Mouse (Mus musculus) heart, embryonic 16.5 days (tissue): ENCODE data around the gene Pigg. TPM values are rescaled to one million over a fixed set of nuclear protein-coding genes. Genes with fewer than 3 reads are reported as not detected.
"Not testable (repeated sequence)": the region's sequence is repeated elsewhere in the genome, so short reads cannot be mapped to it uniquely, and the experiment has no call there.

Source experiments
- ATAC-seq: fragments of 200-750 bp; cut with Nextera tagmentation; replicated peaks from 2 replicates; pipeline ENCODE4 v1.8.0; 2017; ENCODE audit warnings: moderate number of reproducible peaks; ENCODE audit not compliant: insufficient read depth, low FRiP score; ENCODE audit errors: extremely low read depth
- H3K27ac ChIP-seq: fragments of 300-500 bp; sonication (generic); 2 replicates; pipeline ENCODE4 v1.5.1; 2014; ENCODE audit warnings: mild to moderate bottlenecking, low read length, control low read depth, moderate library complexity
- H3K27me3 ChIP-seq: fragments of 300-500 bp; sonication (generic); 2 replicates; pipeline ENCODE4 v1.6.1; 2014; ENCODE audit warnings: low read length, mixed read lengths; ENCODE audit not compliant: control insufficient read depth, insufficient read depth
- H3K36me3 ChIP-seq: fragments of 300-500 bp; sonication (generic); 2 replicates; pipeline ENCODE4 v1.6.1; 2014; ENCODE audit not compliant: control insufficient read depth, insufficient read depth
- H3K4me1 ChIP-seq: fragments of 300-500 bp; sonication (generic); 2 replicates; pipeline ENCODE4 v1.6.1; 2014; ENCODE audit warnings: low read length, mixed read lengths; ENCODE audit not compliant: control insufficient read depth, insufficient read depth
- H3K4me2 ChIP-seq: fragments of 300-500 bp; sonication (generic); 2 replicates; pipeline ENCODE4 v1.6.1; 2014; ENCODE audit warnings: low read depth, mild to moderate bottlenecking, control low read depth, low read length
- H3K4me3 ChIP-seq: fragments of 300-500 bp; sonication (generic); 2 replicates; pipeline ENCODE4 v1.5.1; 2014; ENCODE audit warnings: mild to moderate bottlenecking, control low read depth, low read length
- H3K9ac ChIP-seq: fragments of 300-500 bp; sonication (generic); 2 replicates; pipeline ENCODE4 v1.6.1; 2014; ENCODE audit warnings: low read length, control low read depth
- H3K9me3 ChIP-seq: fragments of 300-500 bp; sonication (generic); replicated peaks from 2 replicates; pipeline ENCODE4 v1.6.1; 2016; ENCODE audit warnings: low read length; ENCODE audit not compliant: control insufficient read depth
- WGBS: fragments of 180-500 bp; shearing (Covaris S2); extraction: QIAGEN DNeasy Blood & Tissue Kit; methylation state at CpG from one replicate; pipeline ENCODE4 v1.1.7; 2014; 5-methylcytosine and 5-hydroxymethylcytosine counted together
- polyA plus RNA-seq: library from polyadenylated mRNA; unstranded; fragments of >200 nt; fragmentation: Nextera tagmentation; extraction: Ambion mirVana; gene quantifications from 2 replicates; pipeline ENCODE4 v1.2.1, GENCODE M21; 2015

Pigg gene
- polyA plus RNA-seq, 1 experiment from 2014 or later: 6.3 TPM

- 85% methylated on average over 6 of the region's 6 CpGs for WGBS
- H3K9me3 ChIP-seq: not testable (repeated sequence)
Measured at GRCm38 (mm10) chr5:108271345-108271744, 41.1 kb upstream of the Pigg start.

GRCm38 (mm10) chr5:108286957-108287356 lies 25.5 kb upstream of the Pigg start:
- Histone ChIP-seq H3K36me3 (no peaks in the 10 kb centered on the region), H3K9ac (no peak overlapping the region), H3K9me3 (peaks cover 10% of the 10 kb centered on the region; the same call in 1 of the 2 replicates), H3K27ac (no peak overlapping the region), H3K4me3 (no peak overlapping the region), H3K27me3 (no peaks in the 10 kb centered on the region), H3K4me2 (no peak overlapping the region), H3K4me1 (no peaks in the 10 kb centered on the region)
- no peak for ATAC-seq
- 63% methylated on average over 2 of the region's 2 CpGs for WGBS

More at GRCm38 (mm10) chr5:108271345-108271744, 41.1 kb upstream of the Pigg start:
- H3K4me3 ChIP-seq, H3K27ac ChIP-seq, ATAC-seq, H3K27me3 ChIP-seq, H3K36me3 ChIP-seq, H3K9ac ChIP-seq: not testable (repeated sequence)
- peak overlapping the region; percentile 43; the same call in 1 of the 2 replicates for H3K4me2 ChIP-seq
- peaks cover 23% of the 10 kb centered on the region for H3K4me1 ChIP-seq

DNA sequence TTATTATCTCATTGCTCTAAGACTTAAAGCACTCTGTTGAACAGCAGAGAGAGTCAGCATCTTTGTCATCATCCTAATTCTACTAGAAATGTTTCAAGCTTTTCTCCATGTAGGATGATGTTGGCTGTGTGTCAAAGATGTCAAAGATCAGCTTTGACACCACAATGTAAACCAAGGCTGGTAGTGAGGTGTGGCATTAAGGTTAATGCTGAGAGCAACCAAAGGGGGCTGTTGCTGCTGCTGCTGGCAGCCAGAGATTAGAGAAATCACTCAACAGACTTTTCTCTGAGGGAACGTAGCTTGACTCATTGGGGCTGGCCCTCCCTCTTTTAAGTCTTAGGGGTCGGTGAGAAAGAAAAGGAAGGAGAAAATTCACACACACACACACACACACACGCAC lies 10.8 kb upstream of the Pigg start:
- Histone ChIP-seq H3K9me3 (no peaks in the 10 kb centered on the region), H3K4me3 (no peak overlapping the region), H3K27ac (no peak overlapping the region), H3K4me1 (no peaks in the 10 kb centered on the region), H3K9ac (no peak overlapping the region), H3K4me2 (no peak overlapping the region), H3K27me3 (no peaks in the 10 kb centered on the region), H3K36me3 (no peaks in the 10 kb centered on the region)
- 45% methylated on average over 3 of the region's 3 CpGs for WGBS
- no peak for ATAC-seq

GRCm38 (mm10) chr5:108313065-108313860 lies 854 bp downstream of the Pigg start:
- Histone ChIP-seq H3K27me3 (no peaks in the 10 kb centered on the region), H3K9ac (peak overlapping the region; percentile 94), H3K27ac (no peak overlapping the region; the same call in 1 of the 2 replicates), H3K4me1 (peaks cover 6% of the 10 kb centered on the region), H3K36me3 (no peaks in the 10 kb centered on the region), H3K4me2 (peak overlapping the region; percentile 98), H3K4me3 (peak overlapping the region; percentile 70), H3K9me3 (no peaks in the 10 kb centered on the region)
- ATAC-seq: no peak
- WGBS: 7% methylated on average over 16 of the region's 16 CpGs

DNA sequence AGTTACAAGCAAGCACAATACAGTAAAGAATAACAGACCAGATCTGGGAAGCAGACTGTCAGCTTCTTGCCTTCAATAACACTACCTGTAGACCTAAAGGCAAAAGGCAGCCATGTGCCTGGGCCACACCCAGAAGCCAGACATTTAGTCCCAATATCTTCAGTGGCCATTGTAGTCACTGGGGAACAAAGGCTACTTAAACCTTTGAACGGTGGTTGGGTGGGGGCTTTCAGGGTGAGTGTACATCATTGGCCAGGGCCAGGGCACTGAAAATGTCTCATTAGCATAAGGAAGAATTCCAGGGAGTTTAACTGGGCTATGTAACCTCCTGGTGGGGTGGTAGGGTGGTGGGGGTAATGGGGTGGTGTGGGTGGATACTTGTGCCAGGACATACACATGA lies 18.6 kb downstream of the Pigg start:
- Histone ChIP-seq H3K4me3 (no peak overlapping the region), H3K4me2 (no peak overlapping the region), H3K27ac (no peak overlapping the region), H3K9me3 (no peaks in the 10 kb centered on the region), H3K27me3 (no peaks in the 10 kb centered on the region), H3K9ac (no peak overlapping the region), H3K36me3 (peaks cover 10% of the 10 kb centered on the region), H3K4me1 (no peaks in the 10 kb centered on the region)
- 93% methylated on average over 1 of the region's 1 CpGs for WGBS
- no peak for ATAC-seq

DNA sequence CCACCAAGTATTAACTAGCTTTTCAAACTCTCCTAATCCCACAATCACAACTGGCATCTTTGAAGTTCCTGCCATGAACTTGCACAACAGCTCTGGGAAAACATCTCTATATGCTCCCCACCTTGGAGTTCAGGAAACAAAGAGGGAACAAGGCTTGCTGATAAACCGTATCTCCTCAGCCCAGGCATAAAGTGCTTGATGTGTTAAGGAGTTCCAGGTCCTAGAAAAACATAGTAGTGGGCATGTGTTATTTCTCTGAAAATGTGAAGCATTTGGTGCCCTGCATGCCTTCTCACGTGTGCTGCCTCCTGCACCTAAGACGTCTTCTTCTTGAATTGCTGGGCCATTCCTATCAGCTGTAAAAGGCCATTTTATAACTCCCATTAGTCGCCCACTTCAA lies 25.0 kb downstream of the Pigg start:
- H3K27me3 ChIP-seq: no peaks in the 10 kb centered on the region
- H3K9me3 ChIP-seq: no peaks in the 10 kb centered on the region
- H3K9ac ChIP-seq: no peak overlapping the region
- no peak overlapping the region for H3K27ac ChIP-seq
- H3K4me2 ChIP-seq: no peak overlapping the region
- no peak overlapping the region for H3K4me3 ChIP-seq
- H3K36me3 ChIP-seq: peaks cover 16% of the 10 kb centered on the region
- no peaks in the 10 kb centered on the region for H3K4me1 ChIP-seq
- no peak; the same call in 1 of the 2 replicates for ATAC-seq
- 60% methylated on average over 4 of the region's 4 CpGs for WGBS

DNA sequence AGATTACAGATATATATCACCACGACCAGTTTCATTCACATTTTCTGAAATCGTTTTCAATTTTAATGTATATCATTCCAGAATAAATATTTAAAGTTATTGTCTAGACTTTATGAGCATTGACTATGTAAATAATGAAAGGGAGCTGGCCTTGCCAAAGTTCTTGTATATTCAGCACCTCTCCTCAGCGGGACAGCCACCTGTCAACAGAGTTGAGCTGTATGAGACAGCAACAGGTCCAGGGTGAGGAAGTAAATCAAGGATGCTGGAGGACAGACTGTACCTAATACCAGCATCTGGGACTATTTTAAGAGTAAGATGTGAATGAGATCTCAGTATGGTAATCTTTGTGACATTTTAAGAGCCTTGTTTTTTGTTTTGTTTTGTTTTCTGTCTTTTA lies 25.6 kb downstream of the Pigg start:
- no peaks in the 10 kb centered on the region for H3K27me3 ChIP-seq
- no peak overlapping the region for H3K4me3 ChIP-seq
- H3K9ac ChIP-seq: no peak overlapping the region
- H3K4me2 ChIP-seq: no peak overlapping the region
- no peaks in the 10 kb centered on the region for H3K4me1 ChIP-seq
- no peak for ATAC-seq
- peaks cover 11% of the 10 kb centered on the region for H3K36me3 ChIP-seq
- 76% methylated on average over 3 of the region's 3 CpGs for WGBS
- H3K9me3 ChIP-seq: no peaks in the 10 kb centered on the region
- no peak overlapping the region for H3K27ac ChIP-seq

DNA sequence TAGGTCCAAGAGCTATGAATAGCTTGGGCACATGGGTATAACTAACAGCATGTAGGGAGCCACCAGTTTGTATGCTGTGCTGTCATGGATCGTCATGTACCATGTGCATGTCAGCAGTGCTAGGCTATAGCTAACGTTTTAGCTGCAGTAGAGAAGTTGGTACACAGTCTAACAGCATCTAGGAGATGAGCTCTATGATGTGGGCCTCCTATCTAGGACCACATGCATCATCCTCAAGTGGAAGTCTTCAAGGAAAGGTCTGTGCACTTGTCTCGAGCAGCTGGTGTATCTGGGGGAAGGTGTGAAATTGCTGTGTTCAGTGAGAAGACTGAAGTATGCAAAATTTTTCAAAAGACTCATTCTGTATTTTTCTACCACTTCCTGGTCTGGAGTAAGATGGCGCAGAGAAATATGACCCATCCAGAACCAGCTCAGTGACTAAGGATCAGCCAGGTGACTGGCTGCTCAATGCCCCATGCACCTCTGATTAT lies 31.3 kb downstream of the Pigg start:
- Histone ChIP-seq H3K4me2 (no peak overlapping the region), H3K4me3 (no peak overlapping the region), H3K4me1 (0 out of 2 replicates have a peak, but pooled peaks cover 2% of the 10 kb centered on the region), H3K27me3 (no peaks in the 10 kb centered on the region), H3K27ac (no peak overlapping the region), H3K9ac (no peak overlapping the region), H3K9me3 (no peaks in the 10 kb centered on the region), H3K36me3 (peaks cover 19% of the 10 kb centered on the region)
- WGBS: 88% methylated on average over 4 of the region's 4 CpGs
- no peak for ATAC-seq

GRCm38 (mm10) chr5:108345313-108346071 lies 33.1 kb downstream of the Pigg start:
- H3K27ac ChIP-seq: no peak overlapping the region
- H3K4me2 ChIP-seq: no peak overlapping the region
- H3K9me3 ChIP-seq: no peaks in the 10 kb centered on the region
- H3K4me1 ChIP-seq: 0 out of 2 replicates have a peak, but pooled peaks cover 2% of the 10 kb centered on the region
- peaks cover 15% of the 10 kb centered on the region for H3K36me3 ChIP-seq
- no peak overlapping the region for H3K9ac ChIP-seq
- ATAC-seq: no peak
- H3K27me3 ChIP-seq: no peaks in the 10 kb centered on the region
- H3K4me3 ChIP-seq: no peak overlapping the region
- WGBS: 75% methylated on average over 10 of the region's 10 CpGs
